Mouse (Mus musculus) heart, adult 2 months (tissue): ENCODE data around the gene Spred2.

ENCODE experiments used
- CTCF ChIP-seq: fragments of 200-600 bp; IDR thresholded peaks from 2 replicates; pipeline ENCODE4 v1.8.1; 2022; ENCODE audit warnings: antibody characterized with exemption, mild to moderate bottlenecking, moderate library complexity
- POLR2A ChIP-seq: fragments of 200-500 bp; IDR thresholded peaks from 2 replicates; pipeline ENCODE4 v1.6.1; 2011; ENCODE audit warnings: mild to moderate bottlenecking, low read depth, low read length, control low read depth; ENCODE audit not compliant: insufficient read depth

GRCm38 (mm10) chr11:20013366-20013765, 89.2 kb downstream of the Spred2 start:
- no peak for TF ChIP-seq CTCF
- TF ChIP-seq POLR2A: no peak
